Mouse (Mus musculus) erythroblast, embryonic 14.5 days (primary cell): ENCODE data around the gene BC049352.

Experiments used
- GATA1 ChIP-seq: IDR thresholded peaks from 2 replicates; pipeline ENCODE4 v1.6.1; 2012; ENCODE audit warnings: low read length, inconsistent platforms, mixed read lengths
- TAL1 ChIP-seq: IDR thresholded peaks from 3 replicates; pipeline ENCODE4 v1.6.1; 2012; ENCODE audit warnings: low read length, inconsistent platforms, mixed read lengths

DNA sequence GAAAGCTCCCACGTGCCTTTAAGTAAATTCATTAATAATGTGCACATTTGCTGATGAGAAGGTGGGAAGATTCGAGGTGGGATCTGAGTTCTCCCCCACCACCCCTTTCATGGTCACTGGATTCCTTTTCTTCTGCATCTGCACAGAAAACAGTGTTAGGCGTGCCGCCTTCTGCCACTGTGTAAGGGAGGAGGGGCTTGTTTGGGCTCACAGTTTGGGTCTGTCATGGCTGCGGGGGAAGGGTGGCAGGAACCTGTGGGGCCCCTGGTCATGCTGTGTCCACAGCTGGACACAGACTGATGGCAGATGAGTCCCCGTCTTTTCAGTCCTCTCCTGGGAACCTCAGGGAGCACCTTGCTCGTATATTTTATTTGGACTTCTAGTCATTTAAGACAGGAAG, 54.9 kb downstream of the BC049352 start:
- no peak for TF ChIP-seq GATA1
- no peak for TF ChIP-seq TAL1
